In genomic region chr4:108833828-108834114, GRCm38 (mm10) we compare ENCODE assay signal across 9 mouse cellular contexts. TPM values are rescaled to one million over a fixed set of nuclear protein-coding genes. Genes with fewer than 3 reads are reported as not detected.
DNase-seq lines count a peak whose midpoint lies in the region; ATAC-seq and TF ChIP-seq lines count a peak whose summit lies in the region.
"Had no signal": no experiment of that assay in that cellular context is flagged by ENCODE, and none has a peak within 500 bp of the region (broad histone marks: within the 10 kb centered on the region; RNA-seq: fewer than 3 reads in every experiment).

No protein-coding gene starts in this region.

- peak overlapping the region; percentile 96 for H3K9ac ChIP-seq in heart, postnatal 0 days (replicated peaks; ENCODE audit: low read depth, low read length)
- H3K9ac ChIP-seq in midbrain, embryonic 16.5 days (ENCODE audit: low read depth, low read length), result peak overlapping the region; percentile 70

- 0% methylated on average over 6 of the region's 6 CpGs for WGBS in heart, postnatal 0 days
- 0% methylated on average over 6 of the region's 6 CpGs for WGBS in embryonic facial prominence, embryonic 10.5 days
- WGBS in midbrain, embryonic 16.5 days, result 0% methylated on average over 6 of the region's 6 CpGs

- intact Hi-C loops in heart, postnatal 25 days (cut with DNase I), result loop anchor here (2.0 kb wide), 1 partner anchor 15 kb away; the partner anchor contains the start of gene A730015C16Rik

- H3K4me1 ChIP-seq in heart, postnatal 0 days (ENCODE audit: control insufficient read depth, insufficient read depth), result peaks cover 42% of the 10 kb centered on the region
- H3K4me1 ChIP-seq in embryonic facial prominence, embryonic 10.5 days, result peaks cover 29% of the 10 kb centered on the region
- peaks cover 36% of the 10 kb centered on the region for H3K4me1 ChIP-seq in midbrain, embryonic 16.5 days (ENCODE audit: control insufficient read depth, insufficient read depth, low read length)

- peak overlapping the region; percentile 99 for H3K27ac ChIP-seq in heart, postnatal 0 days (ENCODE audit: low read depth)
- peak overlapping the region; percentile 100 for H3K27ac ChIP-seq in embryonic facial prominence, embryonic 10.5 days (replicated peaks)
- peak overlapping the region; percentile 93 for H3K27ac ChIP-seq in midbrain, embryonic 16.5 days (ENCODE audit: low read length)

- peak overlapping the region; percentile 84 for H3K4me3 ChIP-seq in heart, postnatal 0 days (ENCODE audit: low read depth, low read length)
- H3K4me3 ChIP-seq in embryonic facial prominence, embryonic 10.5 days, result peak overlapping the region; percentile 97
- H3K4me3 ChIP-seq in midbrain, embryonic 16.5 days (ENCODE audit: low read depth, low read length), result peak overlapping the region; percentile 57

- TF ChIP-seq CTCF in heart, postnatal 0 days (IDR thresholded peaks at IDR 0.05; ENCODE audit: low read depth), result no peak

- no peak for DNase-seq in heart, postnatal 0 days (ENCODE audit: low spot score)
- no peak for DNase-seq in heart, postnatal 25 days (ENCODE audit: low spot score)
- DNase-seq in embryonic facial prominence, embryonic 10.5 days (ENCODE audit: low spot score), result no peak
- DNase-seq in hindlimb bud, embryonic 11.5 days (ENCODE audit: extremely low spot score, low read depth, low spot score), result peak; percentile 77
- no peak for DNase-seq in retina, embryonic 14.5 days (ENCODE audit: low spot score)
- DNase-seq in embryo, embryonic 10 days (ENCODE audit: low spot score), result no peak
- no peak for DNase-seq in layer of hippocampus, postnatal 14 days (ENCODE audit: low spot score in 2 of 2)

- H3K4me2 ChIP-seq in heart, postnatal 0 days (ENCODE audit: low read depth, low read length), result peak overlapping the region; percentile 84
- H3K4me2 ChIP-seq in midbrain, embryonic 16.5 days (ENCODE audit: low read length), result peak overlapping the region; percentile 83

- H3K27me3 ChIP-seq in heart, postnatal 0 days (ENCODE audit: control insufficient read depth, insufficient read depth, low read length), result no peaks in the 10 kb centered on the region
- no peaks in the 10 kb centered on the region for H3K27me3 ChIP-seq in embryonic facial prominence, embryonic 10.5 days (replicated peaks; ENCODE audit: low read depth, poor library complexity, severe bottlenecking)
- H3K27me3 ChIP-seq in midbrain, embryonic 16.5 days (ENCODE audit: control insufficient read depth, insufficient read depth, low read depth, low read length), result no peaks in the 10 kb centered on the region
- H3K27me3 ChIP-seq: Patski had no signal

- H3K36me3 ChIP-seq in heart, postnatal 0 days (replicated peaks; ENCODE audit: control insufficient read depth, insufficient read depth, low read length), result peaks cover 7% of the 10 kb centered on the region; the same call in 1 of the 2 replicates
- H3K36me3 ChIP-seq in embryonic facial prominence, embryonic 10.5 days (replicated peaks), result peaks cover 16% of the 10 kb centered on the region
- H3K36me3 ChIP-seq in midbrain, embryonic 16.5 days (ENCODE audit: control insufficient read depth, insufficient read depth, low read length), result peaks cover 2% of the 10 kb centered on the region; the same call in 1 of the 2 replicates

- no peaks in the 10 kb centered on the region for H3K9me3 ChIP-seq in heart, postnatal 0 days (replicated peaks; ENCODE audit: control insufficient read depth, low read length)
- no peaks in the 10 kb centered on the region for H3K9me3 ChIP-seq in embryonic facial prominence, embryonic 10.5 days
- no peaks in the 10 kb centered on the region for H3K9me3 ChIP-seq in midbrain, embryonic 16.5 days (replicated peaks; ENCODE audit: control insufficient read depth, low read length, poor library complexity, severe bottlenecking)

- no peak for TF ChIP-seq EP300 in heart, postnatal 0 days (IDR thresholded peaks at IDR 0.05; ENCODE audit: low read depth)

- ATAC-seq in heart, postnatal 0 days (ENCODE audit: insufficient read depth, low read depth), result no peak
- ATAC-seq in midbrain, embryonic 16.5 days, result no peak

RNA-seq across cellular contexts. Expression of gene Btf3l4, which starts 0.4 kb away (rescaled TPM):
- 65.0 and 78.2 TPM in 2 replicates for total RNA-seq in heart, postnatal 0 days (2014; rRNA removed; ENCODE audit: low replicate concordance)
- 182 and 194 TPM in 2 replicates for polyA plus RNA-seq in heart, postnatal 0 days (2015; fragmentation: Nextera tagmentation; extraction: Ambion mirVana)
- total RNA-seq in heart, postnatal 25 days (2021), result 10 to 100 TPM; 76.4 to 78.0 TPM
- polyA plus RNA-seq in embryonic facial prominence, embryonic 10.5 days (2016; fragmentation: Nextera tagmentation; extraction: Ambion mirVana), result 210 and 220 TPM in 2 replicates
- 177 and 189 TPM in 2 replicates for polyA plus RNA-seq in midbrain, embryonic 16.5 days (2015; fragmentation: Nextera tagmentation; extraction: Ambion mirVana)
- 100 to 1,000 TPM in 1 of 2 experiments, 10 to 100 TPM in 1; 97.7 to 111 TPM for total RNA-seq in layer of hippocampus, postnatal 14 days (2021)

RNA-seq across cellular contexts. Expression of gene Txndc12, which starts 0.6 kb away (rescaled TPM):
- 37.7 and 57.6 TPM in 2 replicates for total RNA-seq in heart, postnatal 0 days (2014; rRNA removed; ENCODE audit: low replicate concordance)
- polyA plus RNA-seq in heart, postnatal 0 days (2015; fragmentation: Nextera tagmentation; extraction: Ambion mirVana), result 73.5 and 86.8 TPM in 2 replicates
- 10 to 100 TPM; 31.2 to 35.1 TPM for total RNA-seq in heart, postnatal 25 days (2021)
- 92.3 and 92.8 TPM in 2 replicates for polyA plus RNA-seq in embryonic facial prominence, embryonic 10.5 days (2016; fragmentation: Nextera tagmentation; extraction: Ambion mirVana)
- 66.3 and 69.0 TPM in 2 replicates for polyA plus RNA-seq in midbrain, embryonic 16.5 days (2015; fragmentation: Nextera tagmentation; extraction: Ambion mirVana)
- 10 to 100 TPM; 38.8 to 38.9 TPM for total RNA-seq in layer of hippocampus, postnatal 14 days (2021)

RNA-seq across cellular contexts. Expression of gene Kti12, which starts 13.8 kb away (rescaled TPM):
- total RNA-seq in heart, postnatal 0 days (2014; rRNA removed; ENCODE audit: low replicate concordance), result 22.6 and 32.9 TPM in 2 replicates
- 19.2 and 22.6 TPM in 2 replicates for polyA plus RNA-seq in heart, postnatal 0 days (2015; fragmentation: Nextera tagmentation; extraction: Ambion mirVana)
- total RNA-seq in heart, postnatal 25 days (2021), result 10 to 100 TPM; 20.9 to 23.0 TPM
- 65.3 and 70.6 TPM in 2 replicates for polyA plus RNA-seq in embryonic facial prominence, embryonic 10.5 days (2016; fragmentation: Nextera tagmentation; extraction: Ambion mirVana)
- polyA plus RNA-seq in midbrain, embryonic 16.5 days (2015; fragmentation: Nextera tagmentation; extraction: Ambion mirVana), result 22.4 and 23.6 TPM in 2 replicates
- 10 to 100 TPM; 16.1 to 18.5 TPM for total RNA-seq in layer of hippocampus, postnatal 14 days (2021)

RNA-seq across cellular contexts. Expression of gene A730015C16Rik, which starts 14.6 kb away (rescaled TPM):
- total RNA-seq in heart, postnatal 0 days (2014; rRNA removed; ENCODE audit: low replicate concordance), result not detected in 2 replicates
- polyA plus RNA-seq in heart, postnatal 0 days (2015; fragmentation: Nextera tagmentation; extraction: Ambion mirVana), result 0.97 and 0.98 TPM in 2 replicates
- not detected for total RNA-seq in heart, postnatal 25 days (2021)
- polyA plus RNA-seq in embryonic facial prominence, embryonic 10.5 days (2016; fragmentation: Nextera tagmentation; extraction: Ambion mirVana), result 1.3 and 1.9 TPM in 2 replicates
- polyA plus RNA-seq in midbrain, embryonic 16.5 days (2015; fragmentation: Nextera tagmentation; extraction: Ambion mirVana), result 0.79 and 1.1 TPM in 2 replicates
- total RNA-seq in layer of hippocampus, postnatal 14 days (2021), result under 1 TPM in 1 of 2 experiments, not detected in 1; 0.53 TPM

RNA-seq across cellular contexts. Expression of gene Rab3b, which starts 45.1 kb away (rescaled TPM):
- total RNA-seq in heart, postnatal 0 days (2014; rRNA removed; ENCODE audit: low replicate concordance), result 1.4 TPM in 1 of 2 replicates, not detected in the other
- polyA plus RNA-seq in heart, postnatal 0 days (2015; fragmentation: Nextera tagmentation; extraction: Ambion mirVana), result 4.2 and 4.6 TPM in 2 replicates
- under 1 TPM; 0.34 to 0.73 TPM for total RNA-seq in heart, postnatal 25 days (2021)
- 17.1 and 20.8 TPM in 2 replicates for polyA plus RNA-seq in embryonic facial prominence, embryonic 10.5 days (2016; fragmentation: Nextera tagmentation; extraction: Ambion mirVana)
- polyA plus RNA-seq in midbrain, embryonic 16.5 days (2015; fragmentation: Nextera tagmentation; extraction: Ambion mirVana), result 155 and 204 TPM in 2 replicates
- total RNA-seq in layer of hippocampus, postnatal 14 days (2021), result 10 to 100 TPM; 45.9 to 54.2 TPM
